Mouse (Mus musculus): Measurements from ENCODE around the gene Mxra7. TPM values are rescaled to one million over a fixed set of nuclear protein-coding genes. Genes with fewer than 3 reads are reported as not detected.
"Not testable (repeated sequence)": the region's sequence is repeated elsewhere in the genome, so short reads cannot be mapped to it uniquely, and the experiment has no call there.

The Mxra7 gene
- total RNA-seq, 4 experiments from 2014 or later = 20.0 to 23.0 (median 22.2) TPM

- DNase-seq (ENCODE audit: low spot score in 2 of 2) = no peak
These were observed 19.6 kb upstream of the Mxra7 start for GRCm38 (mm10) chr11:116847187-116848085.

GRCm38 (mm10) chr11:116846593-116847181 is 18.8 kb upstream of the Mxra7 start:
- DNase-seq (ENCODE audit: low spot score in 2 of 2) = no peak

DNA sequence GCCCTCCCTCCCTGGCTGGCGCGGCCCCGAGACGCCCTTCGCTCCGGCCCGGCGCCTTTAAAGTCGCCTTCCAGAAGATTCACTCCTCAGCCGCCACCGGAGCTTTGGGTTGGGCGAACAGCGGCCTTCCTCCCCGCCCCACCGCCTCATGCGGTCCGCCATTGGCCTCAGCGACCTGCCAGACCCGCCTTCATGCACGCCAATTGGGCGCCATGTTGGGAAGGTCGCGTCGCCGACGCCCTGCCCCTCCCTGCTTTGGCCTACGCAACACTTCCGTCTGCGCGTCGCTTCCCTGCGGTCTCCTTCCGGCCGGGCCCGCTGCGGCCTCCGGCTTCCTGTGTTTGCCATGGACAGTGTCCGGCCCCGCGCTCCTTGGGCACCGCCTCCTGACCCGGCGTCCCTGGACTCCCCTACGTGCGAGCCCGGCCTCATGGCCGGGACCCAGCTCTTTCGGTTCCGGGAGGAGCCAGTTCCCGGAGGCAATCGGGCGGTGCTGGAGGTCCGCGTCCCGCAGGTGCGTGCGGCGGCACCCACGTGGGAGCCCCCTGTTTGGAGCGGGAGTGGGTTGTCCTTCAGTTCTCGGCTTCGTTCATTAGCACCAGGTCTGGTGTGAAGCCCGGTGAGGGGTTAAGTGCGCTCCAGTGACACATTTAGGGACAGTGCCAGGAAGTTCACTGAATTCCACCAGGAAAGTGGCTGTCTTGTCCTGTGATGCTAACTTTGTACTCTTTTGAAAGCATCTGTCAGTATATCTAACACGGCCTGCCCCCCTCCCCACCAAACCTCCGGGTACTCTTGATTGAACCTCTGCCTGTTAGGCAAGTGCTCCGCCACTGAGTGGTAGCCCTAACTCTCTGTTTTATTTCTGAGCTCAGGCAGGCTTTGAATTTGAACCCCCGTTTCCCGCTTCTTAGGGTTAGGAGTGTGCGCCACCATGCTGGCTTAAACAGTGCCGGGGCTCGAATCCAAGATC is 15.7 kb upstream of the Mxra7 start, which contains the start of the genes Mettl23 and Jmjd6:
Mettl23 (plus strand) TSS at position 18 of the 973 bp plus-strand sequence.
Jmjd6 (minus strand) TSS at position 189 of the 973 bp plus-strand sequence.
- DNase-seq (ENCODE audit: low spot score in 2 of 2) = peak; percentile 87 to 98

DNA sequence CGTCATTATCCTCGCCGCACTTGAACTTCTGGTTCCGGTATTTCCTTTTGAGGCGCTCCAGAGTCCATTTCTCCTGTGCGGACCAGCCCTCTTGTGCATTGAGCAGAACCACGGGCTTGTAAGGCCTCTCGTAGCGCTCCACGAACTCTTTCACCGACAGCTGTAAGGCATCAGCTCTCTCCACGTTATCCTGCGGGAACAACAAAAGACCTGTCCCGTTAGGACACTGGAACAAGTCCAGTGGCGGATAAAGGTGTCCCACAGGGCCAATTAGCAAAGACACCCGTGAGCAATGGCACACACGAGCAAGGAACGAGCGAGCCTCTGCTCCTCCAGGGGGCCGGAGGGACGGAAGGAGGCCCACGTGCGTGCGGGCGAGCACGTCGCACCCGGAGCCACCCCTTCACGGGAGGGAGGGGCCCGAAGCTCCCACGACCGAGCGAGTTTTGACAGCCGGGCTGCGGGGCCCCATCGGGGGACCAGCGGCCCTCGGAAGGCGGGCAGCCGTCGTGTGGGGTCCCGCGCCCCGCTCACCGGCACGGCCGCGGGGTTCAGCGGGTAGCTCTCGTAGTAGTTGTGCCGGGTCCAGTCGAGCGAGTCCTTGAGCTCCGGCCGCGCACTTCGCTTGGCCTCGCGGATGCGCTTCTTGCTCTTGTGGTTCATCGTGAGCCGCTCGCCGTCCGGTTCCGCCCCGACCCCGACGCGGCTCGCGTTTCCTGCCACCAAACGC is 14.8 kb upstream of the Mxra7 start:
- DNase-seq (ENCODE audit: low spot score in 2 of 2) = peak; percentile 41 to 63

DNA sequence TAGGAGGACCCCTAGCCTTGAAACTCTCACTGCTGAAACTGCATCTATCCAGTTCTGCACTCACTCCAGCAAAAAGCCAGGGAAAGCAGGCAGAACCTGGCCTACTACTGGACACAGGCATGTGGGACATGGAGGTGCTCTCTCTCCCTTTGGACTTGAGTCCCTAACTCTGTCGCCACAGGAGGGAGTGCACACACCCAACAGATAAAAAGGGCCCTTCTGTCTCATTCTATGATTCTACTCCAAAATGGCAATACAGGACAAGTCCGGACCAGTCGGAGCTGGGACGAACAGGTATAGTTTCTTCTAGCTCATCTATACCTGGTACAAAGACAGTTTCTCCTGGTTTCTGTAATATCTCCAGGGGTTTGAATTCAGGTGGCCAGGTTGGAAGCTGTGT is 12.9 kb upstream of the Mxra7 start:
- no peak for DNase-seq (ENCODE audit: low spot score in 2 of 2)

GRCm38 (mm10) chr11:116839601-116840000 is 11.8 kb upstream of the Mxra7 start:
- DNase-seq (ENCODE audit: low spot score in 2 of 2) = no peak

GRCm38 (mm10) chr11:116838936-116839335 is 11.1 kb upstream of the Mxra7 start:
- DNase-seq (ENCODE audit: low spot score in 2 of 2) = no peak

DNA sequence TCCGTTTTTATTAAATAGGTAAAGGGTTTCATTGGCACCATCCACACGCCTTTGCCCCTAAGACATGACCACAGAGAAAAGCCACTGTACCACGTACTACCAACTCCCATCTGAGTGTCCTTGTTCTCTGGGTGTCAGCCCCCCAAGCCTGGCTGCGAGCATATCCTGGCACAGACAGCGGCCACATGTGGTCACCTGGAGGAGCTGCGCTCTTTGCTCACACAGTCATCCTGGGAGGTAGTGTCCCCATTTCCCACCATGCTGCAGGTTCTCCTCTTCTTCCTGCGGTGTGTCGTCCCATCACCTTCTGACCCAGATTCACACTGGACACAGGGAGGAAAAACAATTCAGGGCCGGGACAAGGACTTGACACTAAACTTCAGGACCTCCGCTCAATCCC is 9.6 kb upstream of the Mxra7 start:
- DNase-seq (ENCODE audit: low spot score in 2 of 2) = no peak

GRCm38 (mm10) chr11:116836283-116836682 is 8.4 kb upstream of the Mxra7 start:
- no peak for DNase-seq (ENCODE audit: low spot score in 2 of 2)

DNA sequence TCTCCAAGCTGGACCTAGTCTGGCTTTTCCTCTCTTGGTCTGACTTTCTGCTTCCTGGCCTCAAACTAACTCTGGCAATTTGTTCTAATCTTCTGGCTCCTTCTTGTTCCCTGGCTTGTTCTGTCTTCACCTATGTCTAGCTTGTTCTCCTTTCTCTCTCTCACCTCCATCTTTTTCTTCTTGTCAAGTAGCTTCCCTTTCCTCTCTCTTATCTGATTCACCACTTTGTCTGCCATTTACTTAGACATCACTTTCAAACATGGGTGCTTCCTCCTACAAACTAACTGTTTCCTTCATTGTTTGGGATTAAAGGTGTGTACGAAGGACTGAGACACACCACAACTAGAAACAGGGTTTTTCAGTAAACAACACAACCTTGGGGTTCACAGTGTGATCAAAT is 7.1 kb upstream of the Mxra7 start:
- DNase-seq (ENCODE audit: low spot score in 2 of 2) = no peak

- DNase-seq (ENCODE audit: low spot score in 2 of 2) = no peak
These were observed 4.4 kb upstream of the Mxra7 start for GRCm38 (mm10) chr11:116832172-116832685.

- DNase-seq (ENCODE audit: low spot score in 2 of 2) = no peak
These were observed 1.0 kb downstream of the Mxra7 start for GRCm38 (mm10) chr11:116826550-116827504.

DNA sequence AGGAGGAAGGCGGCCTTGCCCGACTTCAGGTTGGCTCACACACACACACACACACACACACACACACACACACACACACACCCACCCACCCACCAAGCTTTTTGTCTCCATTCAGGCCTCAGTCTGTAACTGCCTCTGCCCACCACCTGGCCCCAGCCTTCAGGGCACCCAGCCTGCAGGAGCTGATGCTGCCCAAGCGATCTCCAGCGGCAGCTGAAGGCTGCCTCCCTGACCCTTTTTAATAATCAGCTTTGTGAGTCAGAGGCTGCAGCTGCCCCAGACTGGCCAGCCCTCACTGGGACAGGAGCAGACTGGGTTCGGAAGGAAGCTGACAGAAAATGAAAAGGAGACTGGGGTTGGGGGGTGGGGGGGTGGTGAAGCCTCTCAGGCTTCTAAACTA is 2.6 kb downstream of the Mxra7 start:
- DNase-seq (ENCODE audit: low spot score in 2 of 2) = no peak

DNA sequence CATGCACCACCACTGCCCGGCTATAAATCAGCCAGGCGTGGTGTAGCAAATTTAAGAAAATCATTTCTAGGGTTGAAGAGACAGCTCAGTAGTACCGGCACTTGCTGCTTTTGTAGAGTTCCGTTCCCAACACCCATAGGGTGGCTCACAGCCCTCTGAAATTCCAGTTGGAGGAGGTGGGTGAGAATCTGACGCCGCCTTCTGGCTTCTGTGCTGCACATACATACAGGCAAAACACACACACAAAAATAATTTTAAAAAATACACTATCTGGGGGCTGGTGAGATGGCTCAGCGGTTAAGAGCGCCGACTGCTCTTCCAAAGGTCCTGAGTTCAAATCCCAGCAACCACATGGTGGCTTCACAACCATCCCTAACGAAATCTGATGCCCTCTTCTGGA is 4.0 kb downstream of the Mxra7 start:
- DNase-seq (ENCODE audit: low spot score in 2 of 2) = not testable (repeated sequence)

DNA sequence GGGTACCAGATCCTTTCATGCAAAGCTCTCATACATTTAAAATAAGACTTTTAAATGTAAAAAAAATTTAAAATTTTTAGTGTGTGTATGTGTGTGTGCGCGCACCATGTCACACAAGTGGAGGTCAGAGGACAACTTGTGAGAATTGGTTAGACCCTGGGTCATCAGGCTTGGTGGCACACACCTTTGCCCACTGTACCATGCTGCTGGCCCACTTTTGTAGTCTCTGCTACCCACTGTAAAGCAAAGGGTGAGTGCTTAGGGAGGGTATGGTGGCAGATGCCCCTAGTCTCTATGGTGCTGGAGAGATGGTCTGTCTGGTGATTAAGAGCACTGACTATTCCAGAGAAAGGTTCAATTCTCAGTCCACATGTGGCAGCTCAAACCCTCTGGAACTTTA is 4.6 kb downstream of the Mxra7 start:
- no peak for DNase-seq (ENCODE audit: low spot score in 2 of 2)

DNA sequence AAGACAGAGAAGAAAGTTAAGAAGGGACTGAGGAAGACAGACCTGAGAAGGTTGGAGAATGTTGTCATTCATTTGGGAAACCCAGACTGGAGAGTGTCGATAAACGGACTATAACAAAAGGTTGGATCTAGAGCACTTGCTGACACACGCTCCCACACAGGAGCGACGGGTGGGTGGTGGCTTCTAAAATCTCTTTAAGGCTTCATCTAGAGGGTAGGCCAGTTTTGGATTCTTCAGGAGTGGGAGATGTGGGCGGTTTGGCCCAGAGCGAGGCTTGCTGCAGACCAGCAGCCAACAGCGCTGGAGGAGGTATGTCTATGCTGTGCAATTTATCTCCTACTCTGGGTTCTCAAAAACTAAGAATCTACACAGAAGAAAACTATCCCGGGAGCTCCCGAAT is 5.2 kb downstream of the Mxra7 start:
- peak in 1 of 2 experiments; percentile 47 for DNase-seq (ENCODE audit: low spot score in 2 of 2)

DNA sequence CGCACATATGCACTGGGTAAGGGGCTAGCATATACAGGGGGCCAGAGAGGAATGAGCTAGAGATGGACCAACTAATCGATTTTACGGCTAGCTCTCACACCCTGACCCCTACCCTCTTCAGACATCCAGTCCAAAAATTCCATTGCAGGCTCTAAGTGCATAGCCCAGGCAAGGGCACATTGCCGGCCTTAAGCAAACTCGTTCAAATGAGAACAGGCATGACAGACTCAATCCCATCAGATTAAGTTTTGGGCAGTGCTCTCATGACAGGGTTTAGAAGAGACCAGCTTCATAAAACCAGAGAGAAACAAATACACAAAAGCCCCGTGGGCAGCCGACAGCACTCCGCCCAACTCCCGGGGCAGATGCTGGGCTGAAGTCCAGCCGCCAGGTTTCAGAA is 5.6 kb downstream of the Mxra7 start:
- no peak for DNase-seq (ENCODE audit: low spot score in 2 of 2)

GRCm38 (mm10) chr11:116821057-116821940 is 6.5 kb downstream of the Mxra7 start:
- DNase-seq (ENCODE audit: low spot score in 2 of 2) = no peak
